Mouse (Mus musculus): ENCODE data around the gene Hacd3. TPM values are rescaled to one million over a fixed set of nuclear protein-coding genes. Genes with fewer than 3 reads are reported as not detected.

Hacd3 gene
- polyA plus RNA-seq, 1 experiment, result 13.7 TPM

DNA sequence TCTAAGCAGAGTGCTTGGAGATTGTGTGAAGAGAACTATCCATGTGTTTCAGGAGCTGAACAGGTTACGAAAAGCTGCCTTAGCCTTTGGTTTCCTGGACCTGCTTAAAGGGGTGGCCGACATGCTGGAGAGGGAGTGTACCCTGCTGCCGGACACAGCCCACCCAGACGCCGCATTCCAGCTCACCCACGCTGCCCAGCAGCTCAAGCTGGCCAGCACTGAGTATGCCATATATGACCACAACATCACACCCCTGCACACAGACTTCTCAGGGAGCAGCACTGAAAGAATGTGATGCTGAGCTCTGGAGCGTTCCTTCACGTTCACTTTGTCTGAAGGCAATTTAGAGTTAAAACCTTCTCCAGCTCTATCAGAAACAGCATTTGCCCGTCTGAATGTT is 35.7 kb downstream of the Hacd3 start:
- H3K79me2 ChIP-seq (ENCODE audit: control insufficient read depth, insufficient read depth), result no peaks in the 10 kb centered on the region
- H3K27me3 ChIP-seq (ENCODE audit: control insufficient read depth, insufficient read depth, insufficient read length), result no peaks in the 10 kb centered on the region
- H3K4me2 ChIP-seq (ENCODE audit: low read depth), result no peak overlapping the region
- TF ChIP-seq POLR2AphosphoS2 (IDR thresholded peaks at IDR 0.05; ENCODE audit: insufficient read length, low read depth) (no peak), REST (IDR thresholded peaks at IDR 0.05; ENCODE audit: insufficient read depth, insufficient read length) (no peak), E2F4 (IDR thresholded peaks at IDR 0.05; ENCODE audit: insufficient read depth) (no peak), CEBPB (IDR thresholded peaks at IDR 0.05; ENCODE audit: insufficient read depth, poor library complexity, severe bottlenecking) (no peak), MYOG (IDR thresholded peaks at IDR 0.05; ENCODE audit: control insufficient read depth in 1 of 3, insufficient read depth in 1 of 3, insufficient read length in 2 of 3, low read depth in 2 of 3) (no peak), USF1 (IDR thresholded peaks at IDR 0.05; ENCODE audit: low read depth) (no peak), SRF (IDR thresholded peaks at IDR 0.05; ENCODE audit: control insufficient read depth, insufficient read length, low read depth) (no peak), TCF12 (IDR thresholded peaks at IDR 0.05; ENCODE audit: insufficient read depth, poor library complexity, severe bottlenecking) (no peak), POLR2A (IDR thresholded peaks at IDR 0.05; ENCODE audit: insufficient read length, low read depth) (no peak), MYOD1 (IDR thresholded peaks at IDR 0.05; ENCODE audit: control insufficient read depth in 1 of 3, insufficient read length in 2 of 3, low read depth in 2 of 3) (no peak), TCF3 (IDR thresholded peaks at IDR 0.05; ENCODE audit: insufficient read length, low read depth) (no peak), MAX (IDR thresholded peaks at IDR 0.05; ENCODE audit: low read depth) (no peak)
- peaks cover 38% of the 10 kb centered on the region for H3K36me3 ChIP-seq (ENCODE audit: control insufficient read depth, insufficient read depth)
- no peak overlapping the region for H3K4me3 ChIP-seq
- H3ac ChIP-seq (ENCODE audit: control insufficient read depth, insufficient read length), result no peak overlapping the region

GRCm38 (mm10) chr9:64985037-64985794 is 36.3 kb downstream of the Hacd3 start:
- Histone ChIP-seq H3K4me2 (ENCODE audit: low read depth) (no peak overlapping the region), H3K36me3 (ENCODE audit: control insufficient read depth, insufficient read depth) (peaks cover 42% of the 10 kb centered on the region), H3K27me3 (ENCODE audit: control insufficient read depth, insufficient read depth, insufficient read length) (no peaks in the 10 kb centered on the region), H3K4me3 (no peak overlapping the region), H3K79me2 (ENCODE audit: control insufficient read depth, insufficient read depth) (no peaks in the 10 kb centered on the region), H3ac (ENCODE audit: control insufficient read depth, insufficient read length) (no peak overlapping the region)
- TF ChIP-seq MYOG (IDR thresholded peaks at IDR 0.05; ENCODE audit: control insufficient read depth in 1 of 3, insufficient read depth in 1 of 3, insufficient read length in 2 of 3, low read depth in 2 of 3) (no peak), POLR2AphosphoS2 (IDR thresholded peaks at IDR 0.05; ENCODE audit: insufficient read length, low read depth) (no peak), SRF (IDR thresholded peaks at IDR 0.05; ENCODE audit: control insufficient read depth, insufficient read length, low read depth) (no peak), POLR2A (IDR thresholded peaks at IDR 0.05; ENCODE audit: insufficient read length, low read depth) (no peak), USF1 (IDR thresholded peaks at IDR 0.05; ENCODE audit: low read depth) (no peak), E2F4 (IDR thresholded peaks at IDR 0.05; ENCODE audit: insufficient read depth) (no peak), TCF12 (IDR thresholded peaks at IDR 0.05; ENCODE audit: insufficient read depth, poor library complexity, severe bottlenecking) (no peak), CEBPB (IDR thresholded peaks at IDR 0.05; ENCODE audit: insufficient read depth, poor library complexity, severe bottlenecking) (no peak), MYOD1 (IDR thresholded peaks at IDR 0.05; ENCODE audit: control insufficient read depth in 1 of 3, insufficient read length in 2 of 3, low read depth in 2 of 3) (no peak)

DNA sequence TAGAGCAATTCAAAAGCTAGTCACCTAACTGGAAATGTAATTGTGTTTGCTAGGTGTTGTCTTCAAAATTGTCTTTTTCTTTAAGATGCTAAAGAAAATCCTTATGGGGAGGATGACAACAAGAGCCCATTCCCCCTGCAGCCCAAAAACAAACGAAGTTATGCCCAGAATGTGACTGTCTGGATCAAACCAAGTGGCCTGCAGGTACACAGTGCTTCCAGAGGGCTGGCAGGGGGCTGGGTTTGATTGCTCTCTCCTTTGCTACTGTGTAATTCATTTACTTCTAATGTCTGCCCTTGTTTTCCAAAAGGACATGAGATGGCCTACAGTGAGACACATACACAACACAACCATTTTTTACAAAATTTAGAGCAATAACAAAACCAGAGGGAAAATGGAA is 39.6 kb downstream of the Hacd3 start:
- H3ac ChIP-seq (ENCODE audit: control insufficient read depth, insufficient read length), result no peak overlapping the region
- H3K4me3 ChIP-seq, result no peak overlapping the region
- TF ChIP-seq SRF (IDR thresholded peaks at IDR 0.05; ENCODE audit: control insufficient read depth, insufficient read length, low read depth) (no peak), USF1 (IDR thresholded peaks at IDR 0.05; ENCODE audit: low read depth) (no peak), TCF12 (IDR thresholded peaks at IDR 0.05; ENCODE audit: insufficient read depth, poor library complexity, severe bottlenecking) (no peak), REST (IDR thresholded peaks at IDR 0.05; ENCODE audit: insufficient read depth, insufficient read length) (no peak), POLR2A (IDR thresholded peaks at IDR 0.05; ENCODE audit: insufficient read length, low read depth) (no peak), POLR2AphosphoS2 (IDR thresholded peaks at IDR 0.05; ENCODE audit: insufficient read length, low read depth) (no peak), TCF3 (IDR thresholded peaks at IDR 0.05; ENCODE audit: insufficient read length, low read depth) (no peak), MYOG (IDR thresholded peaks at IDR 0.05; ENCODE audit: control insufficient read depth in 1 of 3, insufficient read depth in 1 of 3, insufficient read length in 2 of 3, low read depth in 2 of 3) (no peak), CEBPB (IDR thresholded peaks at IDR 0.05; ENCODE audit: insufficient read depth, poor library complexity, severe bottlenecking) (no peak)
- no peaks in the 10 kb centered on the region for H3K27me3 ChIP-seq (ENCODE audit: control insufficient read depth, insufficient read depth, insufficient read length)
- H3K36me3 ChIP-seq (ENCODE audit: control insufficient read depth, insufficient read depth), result peaks cover 55% of the 10 kb centered on the region
- no peaks in the 10 kb centered on the region for H3K79me2 ChIP-seq (ENCODE audit: control insufficient read depth, insufficient read depth)
- H3K4me2 ChIP-seq (ENCODE audit: low read depth), result no peak overlapping the region

DNA sequence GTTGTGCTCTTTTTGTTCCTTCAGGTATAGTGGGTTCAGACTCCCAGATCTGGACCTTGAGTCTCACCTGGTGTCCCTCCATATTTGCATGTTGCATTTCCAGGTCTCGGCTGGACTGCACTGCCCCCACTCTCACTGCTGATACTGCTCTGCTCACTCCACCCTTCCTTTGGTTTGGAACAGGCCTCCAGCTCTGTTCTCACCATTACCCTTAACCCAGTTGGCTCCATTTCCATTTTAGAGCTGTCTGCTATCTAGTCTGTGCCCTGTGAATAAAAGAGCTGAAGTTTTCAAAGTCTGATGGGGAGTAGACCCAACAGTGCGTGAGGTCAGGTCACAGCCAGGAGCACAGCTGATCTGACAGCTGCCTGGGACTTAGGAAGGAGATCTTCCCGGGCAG is 40.9 kb downstream of the Hacd3 start:
- Histone ChIP-seq H3K4me3 (no peak overlapping the region), H3K79me2 (ENCODE audit: control insufficient read depth, insufficient read depth) (no peaks in the 10 kb centered on the region), H3K36me3 (ENCODE audit: control insufficient read depth, insufficient read depth) (peaks cover 62% of the 10 kb centered on the region), H3ac (ENCODE audit: control insufficient read depth, insufficient read length) (no peak overlapping the region), H3K4me2 (ENCODE audit: low read depth) (no peak overlapping the region), H3K27me3 (ENCODE audit: control insufficient read depth, insufficient read depth, insufficient read length) (no peaks in the 10 kb centered on the region)
- TF ChIP-seq TCF3 (IDR thresholded peaks at IDR 0.05; ENCODE audit: insufficient read length, low read depth) (no peak), MYOG (IDR thresholded peaks at IDR 0.05; ENCODE audit: control insufficient read depth in 1 of 3, insufficient read depth in 1 of 3, insufficient read length in 2 of 3, low read depth in 2 of 3) (peak in 1 of 3 experiments; percentile 38), CEBPB (IDR thresholded peaks at IDR 0.05; ENCODE audit: insufficient read depth, poor library complexity, severe bottlenecking) (no peak), MYOD1 (IDR thresholded peaks at IDR 0.05; ENCODE audit: control insufficient read depth in 1 of 3, insufficient read length in 2 of 3, low read depth in 2 of 3) (peak in 2 of 3 experiments; percentile 9 to 36), USF1 (IDR thresholded peaks at IDR 0.05; ENCODE audit: low read depth) (no peak)

DNA sequence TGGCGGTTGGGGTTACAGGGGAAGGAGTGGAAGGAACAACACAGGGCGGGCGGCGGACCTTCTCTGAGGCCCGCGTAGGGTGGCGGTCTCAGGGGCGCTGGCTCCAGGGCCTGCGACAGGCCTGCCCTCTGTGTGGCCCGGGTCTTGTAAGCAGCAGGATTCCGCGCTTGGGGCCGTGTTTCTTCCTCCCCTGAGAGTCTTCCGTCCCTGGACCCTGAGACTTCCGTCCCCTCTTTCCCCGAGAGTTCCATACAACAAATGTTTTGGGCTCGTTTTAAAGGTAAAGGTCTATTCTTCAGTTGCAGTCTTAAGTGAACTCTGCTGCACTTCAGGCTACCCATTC is 60.5 kb downstream of the Hacd3 start:
- Histone ChIP-seq H3K36me3 (ENCODE audit: control insufficient read depth, insufficient read depth) (peaks cover 7% of the 10 kb centered on the region), H3ac (ENCODE audit: control insufficient read depth, insufficient read length) (peak overlapping the region; percentile 69), H3K27me3 (ENCODE audit: control insufficient read depth, insufficient read depth, insufficient read length) (no peaks in the 10 kb centered on the region), H3K79me2 (ENCODE audit: control insufficient read depth, insufficient read depth) (peaks cover 13% of the 10 kb centered on the region), H3K4me2 (ENCODE audit: low read depth) (peak overlapping the region; percentile 80), H3K4me3 (peak overlapping the region; percentile 60)
- TF ChIP-seq MYOD1 (IDR thresholded peaks at IDR 0.05; ENCODE audit: control insufficient read depth in 1 of 3, insufficient read length in 2 of 3, low read depth in 2 of 3), result no peak
- no peak for TF ChIP-seq MYOG (IDR thresholded peaks at IDR 0.05; ENCODE audit: control insufficient read depth in 1 of 3, insufficient read depth in 1 of 3, insufficient read length in 2 of 3, low read depth in 2 of 3)
- no peak for TF ChIP-seq E2F4 (IDR thresholded peaks at IDR 0.05; ENCODE audit: insufficient read depth)
- no peak for TF ChIP-seq REST (IDR thresholded peaks at IDR 0.05; ENCODE audit: insufficient read depth, insufficient read length)
- no peak for TF ChIP-seq POLR2AphosphoS2 (IDR thresholded peaks at IDR 0.05; ENCODE audit: insufficient read length, low read depth)
- no peak for TF ChIP-seq CEBPB (IDR thresholded peaks at IDR 0.05; ENCODE audit: insufficient read depth, poor library complexity, severe bottlenecking)
- TF ChIP-seq TCF12 (IDR thresholded peaks at IDR 0.05; ENCODE audit: insufficient read depth, poor library complexity, severe bottlenecking), result no peak
- TF ChIP-seq POLR2A (IDR thresholded peaks at IDR 0.05; ENCODE audit: insufficient read length, low read depth), result no peak
- no peak for TF ChIP-seq MAX (IDR thresholded peaks at IDR 0.05; ENCODE audit: low read depth)
- TF ChIP-seq TCF3 (IDR thresholded peaks at IDR 0.05; ENCODE audit: insufficient read length, low read depth), result no peak
